Mouse (Mus musculus): ENCODE measurements around the gene Hlcs.

DNA sequence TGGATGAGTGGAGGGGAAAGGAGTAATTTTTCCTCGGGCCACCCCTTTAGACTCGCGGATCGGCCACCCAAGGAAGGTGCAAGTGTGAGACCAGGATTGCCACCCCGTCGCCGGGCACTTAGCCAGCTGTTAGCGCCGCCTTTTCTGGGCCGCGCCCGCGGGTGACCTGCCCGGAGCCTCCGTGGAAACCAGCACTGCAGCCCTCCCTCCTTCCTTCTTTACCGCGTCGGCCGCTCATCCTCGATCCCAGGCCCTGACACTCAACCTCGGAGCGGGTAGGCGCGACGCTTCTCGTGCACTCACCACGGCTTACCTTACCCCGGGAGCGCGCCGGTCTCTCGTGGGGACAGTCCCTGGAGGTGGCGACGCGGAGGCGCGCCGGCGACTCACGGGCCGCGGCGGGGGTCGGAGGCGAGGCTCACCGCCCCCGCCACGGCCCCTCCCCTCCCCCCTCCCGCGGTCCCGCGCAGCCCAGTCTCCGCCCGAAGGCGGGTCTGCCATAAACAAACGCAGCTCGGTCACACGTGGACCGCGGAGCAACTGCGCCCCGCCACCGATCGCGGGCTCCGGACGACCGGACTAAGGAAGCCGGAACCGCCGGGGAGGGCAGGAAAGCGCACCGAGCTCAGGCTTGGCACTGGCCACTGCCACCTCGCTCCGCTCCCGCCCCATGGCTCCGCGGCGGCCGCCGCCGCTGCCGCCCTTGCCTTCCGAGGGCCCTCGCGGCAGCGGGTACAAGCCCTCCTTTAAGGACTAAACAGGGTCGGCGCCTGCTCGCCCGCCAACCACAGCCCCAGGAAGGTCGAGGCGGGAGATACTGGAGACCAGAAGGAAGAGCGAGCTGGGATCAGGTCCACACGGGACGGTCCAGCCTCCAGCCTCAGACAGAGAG, 228.4 kb downstream of the Hlcs start, which contains the start of gene Sim2:
- TF ChIP-seq CTCF (IDR thresholded peaks at IDR 0.05; ENCODE audit: low read depth, low read length), result no peak
- TF ChIP-seq POLR2A (IDR thresholded peaks at IDR 0.05; ENCODE audit: borderline replicate concordance, low read depth, low read length), result no peak

Measured in bone marrow macrophage, adult 2 months (primary cell).